Mouse (Mus musculus) spleen, adult 10 weeks (tissue): ENCODE data around the gene Wfikkn2. TPM values are rescaled to one million over a fixed set of nuclear protein-coding genes. Genes with fewer than 3 reads are reported as not detected.

ENCODE experiments used
- polyA plus RNA-seq: library from polyadenylated mRNA; stranded (reverse); fragments of 350-450 nt; fragmentation: Illumina TruSeq; extraction: RNeasy Lipid Tissue Mini Kit (QIAGEN cat#74804); gene quantifications from one replicate; pipeline ENCODE4 v1.2.3, GENCODE M21; 2015; ENCODE audit warnings: low replicate concordance; ENCODE audit not compliant: insufficient read depth

Gene Wfikkn2
- 0.77 TPM for polyA plus RNA-seq

GRCm38 (mm10) chr11:94245955-94246788, at the start of gene Wfikkn2:
Wfikkn2 (minus strand) TSS chr11:94246005.

GRCm38 (mm10) chr11:94281199-94282181, 35.7 kb upstream of the Wfikkn2 start, which contains the start of gene Gm21885:
Gm21885 (plus strand) TSS chr11:94281873.

GRCm38 (mm10) chr11:94211124-94211603, 34.6 kb downstream of the Wfikkn2 start, which contains the start of gene Tob1:
Tob1 (plus strand) TSS chr11:94211454.

Other genes starting within 250 kb of the Wfikkn2 start
- 92.0 TPM for gene Spag9, start 249.9 kb downstream of the Wfikkn2 start, polyA plus RNA-seq
- 16.8 TPM for gene Tob1, start 34.6 kb downstream of the Wfikkn2 start, polyA plus RNA-seq
- gene Gm21885, start 35.9 kb upstream of the Wfikkn2 start, polyA plus RNA-seq: not detected
- gene Luc7l3, start 76.0 kb upstream of the Wfikkn2 start, polyA plus RNA-seq: 285 TPM
- gene Ankrd40, start 82.0 kb upstream of the Wfikkn2 start, polyA plus RNA-seq: 64.1 TPM
- 15.6 TPM for gene Abcc3, start 147.0 kb upstream of the Wfikkn2 start, polyA plus RNA-seq
- gene Cacna1g, start 228.2 kb upstream of the Wfikkn2 start, polyA plus RNA-seq: 0.76 TPM
- gene Spata20, start 240.2 kb upstream of the Wfikkn2 start, polyA plus RNA-seq: not detected